Mouse (Mus musculus) erythroblast, embryonic 14.5 days (primary cell): ENCODE results near the gene Stpg3.

Experiments
- GATA1 ChIP-seq: IDR thresholded peaks from 2 replicates; pipeline ENCODE4 v1.6.1; 2012; ENCODE audit warnings: low read length, inconsistent platforms, mixed read lengths
- TAL1 ChIP-seq: IDR thresholded peaks from 3 replicates; pipeline ENCODE4 v1.6.1; 2012; ENCODE audit warnings: low read length, inconsistent platforms, mixed read lengths

DNA sequence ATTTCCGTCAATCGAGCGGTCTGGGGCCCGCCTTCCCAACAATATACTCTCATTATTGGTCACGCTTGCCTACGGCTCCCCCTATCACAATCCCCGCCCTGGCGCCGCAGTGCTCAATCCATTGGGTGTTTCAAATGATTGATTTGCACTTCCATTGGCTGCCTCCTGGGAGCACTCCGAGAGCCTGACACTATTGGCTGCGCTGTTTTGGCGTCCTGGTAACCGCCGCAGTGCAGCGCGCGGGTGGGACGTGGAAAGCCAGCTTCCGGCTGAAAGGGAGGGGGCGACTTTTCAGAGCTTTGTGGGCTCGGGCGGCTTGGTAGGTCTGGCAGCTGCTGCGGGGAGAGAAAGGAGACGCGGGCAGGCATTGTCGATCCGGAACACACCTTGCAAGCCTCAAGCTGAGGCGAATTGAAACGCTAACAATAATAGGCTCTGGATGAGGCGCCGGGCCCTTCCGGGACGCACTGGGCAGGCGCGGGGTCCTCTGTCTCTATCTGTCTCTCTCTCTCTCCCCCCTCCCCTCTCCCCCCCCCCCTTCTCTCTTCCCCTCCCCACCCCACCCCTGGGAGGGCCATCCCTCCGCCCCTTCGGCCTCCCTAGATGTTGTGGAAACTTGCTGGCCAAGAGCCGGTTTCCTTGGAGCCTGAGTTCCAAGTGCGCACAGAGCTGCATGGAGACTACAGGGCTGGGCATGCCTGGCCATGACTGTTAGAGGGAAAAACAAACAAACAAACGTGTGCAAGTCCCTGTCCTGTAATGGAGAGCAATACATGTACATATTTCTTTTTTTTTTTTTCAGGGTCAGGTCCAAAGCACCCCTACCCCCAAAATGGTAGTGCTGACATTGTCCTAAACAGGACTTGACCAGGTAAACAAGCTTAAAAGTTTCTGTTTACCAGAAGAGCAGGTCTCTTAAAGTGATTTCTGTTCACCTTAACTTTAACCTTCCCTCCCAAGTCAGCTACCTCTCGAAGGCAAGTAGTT, 10.6 kb upstream of the Stpg3 start:
- TF ChIP-seq GATA1 (no peak), TAL1 (no peak)
